Mouse (Mus musculus) cerebellum, adult 2 months (tissue): ENCODE measurements around the gene Med22. TPM values are rescaled to one million over a fixed set of nuclear protein-coding genes. Genes with fewer than 3 reads are reported as not detected.

Experiments used
- DNase-seq, 2 experiments: peaks; one replicate each; pipeline ENCODE4 v3.0.0; 2021
- H3K27ac ChIP-seq: fragments of 200-500 bp; 2 replicates; pipeline ENCODE4 v1.5.1; 2012; ENCODE audit warnings: low read length, control low read depth, inconsistent platforms; ENCODE audit not compliant: insufficient read depth
- H3K27me3 ChIP-seq: fragments of 200-500 bp; 2 replicates; pipeline ENCODE4 v1.6.1; 2012; ENCODE audit warnings: inconsistent platforms, mild to moderate bottlenecking, low read length, moderate library complexity; ENCODE audit not compliant: control insufficient read depth, insufficient read depth
- H3K4me1 ChIP-seq: fragments of 200-500 bp; 2 replicates; pipeline ENCODE4 v1.6.1; 2011; ENCODE audit warnings: low read length; ENCODE audit not compliant: control insufficient read depth, insufficient read depth
- H3K4me3 ChIP-seq: fragments of 200-500 bp; replicated peaks from 2 replicates; pipeline ENCODE3; 2011; ENCODE audit warnings: mild to moderate bottlenecking, low read depth, low read length, control low read depth; ENCODE audit not compliant: insufficient read depth
- CTCF ChIP-seq: fragments of 200-500 bp; IDR thresholded peaks from 2 replicates; pipeline ENCODE4 v1.5.1; 2011; ENCODE audit warnings: low read depth, mild to moderate bottlenecking, control low read depth, low read length, moderate library complexity, borderline replicate concordance; ENCODE audit not compliant: insufficient read depth
- POLR2A ChIP-seq: fragments of 200-500 bp; IDR thresholded peaks from 2 replicates; pipeline ENCODE4 v1.6.1; 2011; ENCODE audit warnings: low read length, control low read depth, borderline replicate concordance; ENCODE audit not compliant: insufficient read depth
- WGBS: fragments of 180-500 bp; shearing (Covaris S2); methylation state at CpG from one replicate; pipeline ENCODE4 v1.1.7; 2018; 5-methylcytosine and 5-hydroxymethylcytosine counted together
- polyA plus RNA-seq: library from polyadenylated mRNA; depleted of rRNA; stranded (reverse); fragments of >200 nt; gene quantifications from 2 replicates; pipeline ENCODE4 v1.2.3, GENCODE M21; 2012

Gene Med22
- polyA plus RNA-seq, 1 experiment = 56.6 TPM

- Histone ChIP-seq H3K27ac (no peak overlapping the region), H3K27me3 (no peaks in the 10 kb centered on the region), H3K4me3 (no peak overlapping the region), H3K4me1 (peaks cover 18% of the 10 kb centered on the region)
- WGBS = 55% methylated on average over 2 of the region's 2 CpGs
- TF ChIP-seq POLR2A (no peak), CTCF (no peak)
- peak in 1 of 2 experiments; percentile 57 for DNase-seq
These were observed 39.9 kb upstream of the Med22 start for GRCm38 (mm10) chr2:26950411-26950810.

- H3K27ac ChIP-seq = no peak overlapping the region
- TF ChIP-seq POLR2A (no peak), CTCF (no peak)
- DNase-seq = no peak
- H3K4me3 ChIP-seq = no peak overlapping the region
- H3K4me1 ChIP-seq = no peaks in the 10 kb centered on the region
- 75% methylated on average over 3 of the region's 3 CpGs for WGBS
- no peaks in the 10 kb centered on the region for H3K27me3 ChIP-seq
These were observed 32.8 kb upstream of the Med22 start for GRCm38 (mm10) chr2:26943253-26943652.

GRCm38 (mm10) chr2:26941539-26941938 lies 31.1 kb upstream of the Med22 start:
- TF ChIP-seq POLR2A = no peak
- no peak for TF ChIP-seq CTCF
- no peak for DNase-seq
- Histone ChIP-seq H3K27me3 (no peaks in the 10 kb centered on the region), H3K4me3 (no peak overlapping the region), H3K4me1 (no peaks in the 10 kb centered on the region), H3K27ac (no peak overlapping the region)
- WGBS = 44% methylated on average over 5 of the region's 5 CpGs

- Histone ChIP-seq H3K4me1 (peaks cover 4% of the 10 kb centered on the region; the same call in 1 of the 2 replicates), H3K27ac (no peak overlapping the region), H3K27me3 (no peaks in the 10 kb centered on the region), H3K4me3 (no peak overlapping the region)
- TF ChIP-seq CTCF = no peak
- no peak for TF ChIP-seq POLR2A
- 68% methylated on average over 1 of the region's 1 CpGs for WGBS
- DNase-seq = no peak
These were observed 25.9 kb upstream of the Med22 start for GRCm38 (mm10) chr2:26936425-26936824.

- WGBS = 83% methylated on average over 2 of the region's 2 CpGs
- H3K4me3 ChIP-seq = no peak overlapping the region
- H3K27ac ChIP-seq = no peak overlapping the region
- TF ChIP-seq POLR2A (no peak), CTCF (no peak)
- H3K27me3 ChIP-seq = no peaks in the 10 kb centered on the region
- H3K4me1 ChIP-seq = peaks cover 10% of the 10 kb centered on the region
- no peak for DNase-seq
These were observed 24.8 kb upstream of the Med22 start for GRCm38 (mm10) chr2:26935286-26935685.

GRCm38 (mm10) chr2:26933304-26934055 lies 23.0 kb upstream of the Med22 start, which contains the start of the genes Surf4 and Stkld1:
Gene Surf4, minus strand, starts transcription at chr2:26933928.
Gene Stkld1, plus strand, starts transcription at chr2:26934047.
- DNase-seq = peak; percentile 93
- Histone ChIP-seq H3K27ac (peak within 1 kb of the TSS; percentile 81), H3K27me3 (no peaks in the 10 kb centered on the region), H3K4me1 (peaks cover 10% of the 10 kb centered on the region), H3K4me3 (peak within 1 kb of the TSS; percentile 88)
- TF ChIP-seq CTCF (no peak), POLR2A (peak; percentile 69)
- 1% methylated on average over 66 of the region's 70 CpGs for WGBS

- Histone ChIP-seq H3K4me3 (peak overlapping the region; percentile 85), H3K27ac (peak overlapping the region; percentile 81; the same call in 1 of the 2 replicates), H3K27me3 (no peaks in the 10 kb centered on the region), H3K4me1 (peaks cover 13% of the 10 kb centered on the region)
- TF ChIP-seq POLR2A (no peak), CTCF (no peak)
- DNase-seq = peak; percentile 62 to 63
- WGBS = under 1% methylated on average over 49 of the region's 49 CpGs
These were observed 22.2 kb upstream of the Med22 start for GRCm38 (mm10) chr2:26932473-26933303.

- no peak overlapping the region for H3K27ac ChIP-seq
- WGBS = 6% methylated on average over 1 of the region's 1 CpGs
- TF ChIP-seq CTCF (peak; percentile 68; the same call in 1 of the 2 replicates), POLR2A (no peak)
These were observed 19.9 kb upstream of the Med22 start for GRCm38 (mm10) chr2:26930390-26930789.

More at GRCm38 (mm10) chr2:26930390-26930789, 19.9 kb upstream of the Med22 start:
- H3K27me3 ChIP-seq = no peaks in the 10 kb centered on the region
- DNase-seq = peak; percentile 71 to 74
- peaks cover 13% of the 10 kb centered on the region for H3K4me1 ChIP-seq
- no peak overlapping the region for H3K4me3 ChIP-seq
